Mouse (Mus musculus) heart, postnatal 25 days (tissue): Measurements from ENCODE around the gene Efna1. TPM values are rescaled to one million over a fixed set of nuclear protein-coding genes. Genes with fewer than 3 reads are reported as not detected.

Source experiments
- DNase-seq: peaks from one replicate; pipeline ENCODE4 v3.0.0; 2022; ENCODE audit warnings: low spot score
- intact Hi-C: fragments of 180-260 bp; cut with DNase I; formaldehyde crosslinking; loops from one replicate; pipeline ENCODE4 v1.15.1; 2025
- total RNA-seq, 2 experiments: library from RNA; stranded (reverse); gene quantifications; 2 replicates each; pipeline ENCODE4 v1.2.3; 2021

The Efna1 gene
- total RNA-seq, 2 experiments from 2014 or later, result 29.4 to 33.5 TPM

- intact Hi-C loops, result loop anchor here (1.0 kb wide), 1 partner anchor 171 kb away; no protein-coding TSS in a partner anchor
- DNase-seq, result no peak
Measured at GRCm38 (mm10) chr3:89314791-89315190, 33.8 kb upstream of the Efna1 start.

- intact Hi-C loops, result no loop called here
- no peak for DNase-seq
Measured at GRCm38 (mm10) chr3:89314340-89314739, 33.4 kb upstream of the Efna1 start.

- no peak for DNase-seq
- intact Hi-C loops, result loop anchor here (2.0 kb wide), 1 partner anchor 57 kb away; no protein-coding TSS in a partner anchor
Measured at GRCm38 (mm10) chr3:89308089-89308488, 27.1 kb upstream of the Efna1 start.

- intact Hi-C loops, result loop anchor here (2.0 kb wide), 1 partner anchor 17 kb away; no protein-coding TSS in a partner anchor
- no peak for DNase-seq
Measured at GRCm38 (mm10) chr3:89305551-89306325, 24.8 kb upstream of the Efna1 start.

- no peak for DNase-seq
- intact Hi-C loops, result loop anchor here (2.0 kb wide), 1 partner anchor 16 kb away; no protein-coding TSS in a partner anchor
Measured at GRCm38 (mm10) chr3:89305105-89305504, 24.2 kb upstream of the Efna1 start.

- DNase-seq, result no peak
- intact Hi-C loops, result loop anchor here (2.0 kb wide), 1 partner anchor 16 kb away; no protein-coding TSS in a partner anchor
Measured at GRCm38 (mm10) chr3:89304440-89304839, 23.5 kb upstream of the Efna1 start.

GRCm38 (mm10) chr3:89300514-89300913 is 19.6 kb upstream of the Efna1 start:
- intact Hi-C loops, result no loop called here
- no peak for DNase-seq

- intact Hi-C loops, result no loop called here
- DNase-seq, result no peak
Measured at GRCm38 (mm10) chr3:89300071-89300470, 19.1 kb upstream of the Efna1 start.

- DNase-seq, result no peak
Measured at GRCm38 (mm10) chr3:89299499-89299898, 18.6 kb upstream of the Efna1 start.

GRCm38 (mm10) chr3:89298908-89299307 is 18.0 kb upstream of the Efna1 start:
- no peak for DNase-seq
- intact Hi-C loops, result no loop called here

More at GRCm38 (mm10) chr3:89299499-89299898, 18.6 kb upstream of the Efna1 start:
- intact Hi-C loops, result no loop called here

- intact Hi-C loops, result no loop called here
Measured at GRCm38 (mm10) chr3:89296761-89297396, 15.9 kb upstream of the Efna1 start.

GRCm38 (mm10) chr3:89295685-89296230 is 14.8 kb upstream of the Efna1 start:
- intact Hi-C loops, result no loop called here
- DNase-seq, result no peak

More at GRCm38 (mm10) chr3:89296761-89297396, 15.9 kb upstream of the Efna1 start:
- DNase-seq, result no peak

- intact Hi-C loops, result no loop called here
- no peak for DNase-seq
Measured at GRCm38 (mm10) chr3:89294195-89294594, 13.3 kb upstream of the Efna1 start.

GRCm38 (mm10) chr3:89293247-89293918 is 12.4 kb upstream of the Efna1 start:
- no peak for DNase-seq
- intact Hi-C loops, result no loop called here

GRCm38 (mm10) chr3:89292303-89292702 is 11.4 kb upstream of the Efna1 start:
- intact Hi-C loops, result no loop called here
- no peak for DNase-seq

- no peak for DNase-seq
- intact Hi-C loops, result no loop called here
Measured at GRCm38 (mm10) chr3:89291874-89292273, 10.9 kb upstream of the Efna1 start.

GRCm38 (mm10) chr3:89288503-89288928 is 7.6 kb upstream of the Efna1 start:
- DNase-seq, result no peak
- intact Hi-C loops, result loop anchor here (2.0 kb wide), 1 partner anchor 16 kb away; no protein-coding TSS in a partner anchor

- intact Hi-C loops, result no loop called here
- no peak for DNase-seq
Measured at GRCm38 (mm10) chr3:89287286-89287685, 6.3 kb upstream of the Efna1 start.

- DNase-seq, result no peak
- intact Hi-C loops, result no loop called here
Measured at GRCm38 (mm10) chr3:89285526-89285925, 4.6 kb upstream of the Efna1 start.

- intact Hi-C loops, result no loop called here
- no peak for DNase-seq
Measured at GRCm38 (mm10) chr3:89284261-89284660, 3.3 kb upstream of the Efna1 start.
